Mouse (Mus musculus): ENCODE data around the gene Plekha7. TPM values are rescaled to one million over a fixed set of nuclear protein-coding genes. Genes with fewer than 3 reads are reported as not detected.

Plekha7 gene
- polyA plus RNA-seq, 1 experiment from 2014 or later: 20.8 TPM

DNA sequence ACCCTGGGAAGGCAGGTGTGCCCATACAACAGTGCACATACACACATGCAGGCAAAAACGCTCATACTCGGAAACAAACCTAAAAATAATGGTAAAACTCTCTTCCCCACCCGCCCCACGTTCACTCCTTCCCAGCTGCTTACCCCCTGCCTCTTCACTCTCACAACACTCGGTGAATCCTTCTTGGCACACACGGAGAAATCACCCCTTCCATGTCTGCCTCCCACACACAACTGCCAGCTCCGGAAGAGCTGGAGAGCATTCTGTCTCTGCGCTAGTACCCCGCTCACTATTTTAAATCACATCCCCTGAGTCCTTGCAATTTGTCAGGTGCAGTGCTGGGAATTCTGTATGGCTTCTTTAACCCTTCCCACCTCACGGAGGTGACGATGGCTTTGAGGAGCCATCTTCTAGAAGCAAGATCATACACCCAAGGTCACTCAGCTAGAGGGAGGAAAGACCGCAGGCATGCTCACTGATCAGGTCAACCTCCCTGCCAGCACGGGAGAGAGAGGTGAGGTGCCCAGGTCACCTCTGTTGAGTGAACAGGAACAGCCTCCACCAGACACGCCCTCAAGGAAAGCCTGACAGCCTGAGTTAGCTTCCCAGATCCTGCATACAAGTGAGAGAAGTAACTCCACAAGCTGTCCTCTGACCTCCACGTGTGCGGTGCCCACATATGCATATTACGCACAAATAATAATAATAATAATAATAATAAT, 49.6 kb downstream of the Plekha7 start:
- no peaks in the 10 kb centered on the region for H3K9me3 ChIP-seq
- H3K4me3 ChIP-seq: no peak overlapping the region
- no peaks in the 10 kb centered on the region for H3K27me3 ChIP-seq (ENCODE audit: insufficient read depth, poor library complexity, severe bottlenecking)
- no peaks in the 10 kb centered on the region for H3K36me3 ChIP-seq
- DNase-seq (ENCODE audit: low spot score): no peak
- H3K27ac ChIP-seq: no peak overlapping the region
- 89% methylated on average over 17 of the region's 17 CpGs for WGBS
- peaks cover 22% of the 10 kb centered on the region for H3K4me1 ChIP-seq (replicated peaks)

DNA sequence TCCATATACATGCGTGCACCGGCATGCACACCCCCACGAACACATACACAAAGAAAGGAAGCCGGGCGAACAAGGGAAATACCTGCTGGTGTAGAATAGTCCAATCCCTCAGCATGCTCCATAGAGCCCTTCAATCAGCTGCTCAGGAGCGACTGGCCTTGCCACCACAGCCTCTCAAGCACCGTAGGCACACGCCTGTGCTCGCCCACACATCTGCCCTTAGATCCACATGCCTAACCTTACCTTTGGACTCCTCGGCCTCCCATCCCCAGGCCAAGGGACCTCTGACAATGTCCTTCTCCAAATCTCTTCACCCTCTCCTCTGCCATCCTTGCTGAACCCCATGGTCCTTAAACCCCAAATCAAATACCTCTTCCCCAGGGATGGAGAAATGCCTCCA, 50.2 kb downstream of the Plekha7 start:
- Histone ChIP-seq H3K36me3 (no peaks in the 10 kb centered on the region), H3K9me3 (no peaks in the 10 kb centered on the region), H3K27ac (no peak overlapping the region), H3K4me3 (no peak overlapping the region), H3K27me3 (ENCODE audit: insufficient read depth, poor library complexity, severe bottlenecking) (no peaks in the 10 kb centered on the region), H3K4me1 (replicated peaks) (peaks cover 16% of the 10 kb centered on the region)
- no peak for DNase-seq (ENCODE audit: low spot score)
- 94% methylated on average over 10 of the region's 10 CpGs for WGBS

DNA sequence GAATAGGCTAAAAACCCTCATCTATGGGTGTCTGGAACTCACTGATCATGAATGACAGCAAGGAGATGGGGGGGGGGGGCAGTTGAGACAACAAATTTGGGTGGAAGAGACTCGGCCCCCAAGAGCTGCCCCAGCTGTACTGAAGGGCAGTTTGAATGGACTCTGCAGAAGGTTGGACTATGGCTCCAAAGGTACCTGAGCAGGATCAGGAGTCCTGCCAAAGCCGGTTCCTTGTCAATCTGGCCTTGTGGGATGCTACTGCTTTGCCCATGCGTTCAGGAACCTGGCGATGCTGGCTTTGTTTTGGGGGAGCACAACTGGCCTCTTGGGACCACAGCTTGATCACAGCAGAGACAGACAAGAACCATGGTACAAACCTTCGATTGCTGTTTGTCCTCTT, 52.5 kb downstream of the Plekha7 start:
- Histone ChIP-seq H3K4me1 (replicated peaks) (no peaks in the 10 kb centered on the region), H3K27me3 (ENCODE audit: insufficient read depth, poor library complexity, severe bottlenecking) (no peaks in the 10 kb centered on the region), H3K9me3 (no peaks in the 10 kb centered on the region), H3K27ac (no peak overlapping the region), H3K4me3 (no peak overlapping the region), H3K36me3 (no peaks in the 10 kb centered on the region)
- no peak for DNase-seq (ENCODE audit: low spot score)
- WGBS: 86% methylated on average over 5 of the region's 5 CpGs

DNA sequence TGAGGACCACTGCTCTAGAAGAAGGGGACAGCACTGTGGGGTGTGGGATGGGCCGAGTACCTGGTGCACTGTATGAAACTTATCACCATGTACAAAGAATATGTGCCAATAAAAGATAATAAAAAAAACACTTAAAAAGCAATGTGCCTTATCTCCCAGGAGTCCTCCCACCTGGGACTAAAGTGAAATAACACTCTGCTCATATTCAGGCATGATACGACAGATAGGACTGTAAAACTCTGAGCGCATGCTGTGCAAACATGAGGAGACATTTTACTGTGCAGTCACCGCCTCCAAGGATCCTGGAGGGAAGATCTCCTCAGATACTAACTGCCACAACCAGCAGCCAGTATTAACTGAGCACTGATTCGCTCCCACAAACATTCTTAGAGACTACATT, 53.5 kb downstream of the Plekha7 start:
- Histone ChIP-seq H3K4me3 (no peak overlapping the region), H3K4me1 (replicated peaks) (no peaks in the 10 kb centered on the region), H3K27me3 (ENCODE audit: insufficient read depth, poor library complexity, severe bottlenecking) (no peaks in the 10 kb centered on the region), H3K9me3 (no peaks in the 10 kb centered on the region), H3K27ac (no peak overlapping the region), H3K36me3 (no peaks in the 10 kb centered on the region)
- 95% methylated on average over 5 of the region's 5 CpGs for WGBS
- DNase-seq (ENCODE audit: low spot score): no peak

DNA sequence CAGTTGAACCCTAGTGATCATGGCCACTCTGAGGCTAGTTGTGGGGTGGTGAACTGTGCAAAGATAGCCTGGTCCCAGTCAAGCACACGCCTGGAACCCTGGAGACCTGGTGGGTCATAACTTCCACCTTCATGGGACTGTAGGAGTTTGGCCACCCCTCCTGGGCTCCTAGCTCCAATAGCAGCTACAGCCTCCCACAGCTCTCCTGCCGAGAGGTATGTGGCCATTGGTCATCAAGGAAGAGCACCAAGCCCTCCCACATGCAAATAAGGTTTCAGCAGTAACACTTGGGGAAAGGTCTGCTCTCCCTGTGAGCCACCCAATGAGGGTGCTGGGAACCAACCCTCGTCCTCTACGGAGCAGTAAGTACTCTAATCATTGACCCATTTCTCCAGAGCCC, 55.7 kb downstream of the Plekha7 start:
- Histone ChIP-seq H3K27ac (no peak overlapping the region), H3K4me3 (no peak overlapping the region), H3K9me3 (no peaks in the 10 kb centered on the region), H3K27me3 (ENCODE audit: insufficient read depth, poor library complexity, severe bottlenecking) (no peaks in the 10 kb centered on the region), H3K36me3 (peaks cover 4% of the 10 kb centered on the region; the same call in 1 of the 2 replicates), H3K4me1 (replicated peaks) (peaks cover 5% of the 10 kb centered on the region; the same call in 1 of the 2 replicates)
- no peak for DNase-seq (ENCODE audit: low spot score)
- WGBS: 86% methylated on average over 4 of the region's 4 CpGs

DNA sequence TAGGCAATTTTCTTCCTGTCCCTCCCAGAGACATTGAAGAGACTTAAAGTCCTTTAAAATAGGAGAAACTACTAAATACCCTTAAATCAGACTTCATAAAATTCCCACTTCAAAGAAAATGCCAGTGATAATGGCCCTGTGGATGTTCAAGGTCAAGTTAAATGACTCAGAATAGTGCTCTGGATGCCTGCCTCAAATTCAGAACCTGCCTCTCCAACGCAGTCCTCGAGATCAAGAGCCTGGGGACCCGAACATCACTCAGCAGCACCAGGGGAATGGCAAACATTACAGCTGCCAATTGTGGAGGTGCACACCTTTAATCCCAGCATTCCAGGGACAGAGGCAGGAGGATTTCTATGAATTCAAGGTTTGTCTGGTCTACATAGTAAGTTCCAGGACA, 56.7 kb downstream of the Plekha7 start:
- DNase-seq (ENCODE audit: low spot score): no peak
- peaks cover 14% of the 10 kb centered on the region for H3K4me1 ChIP-seq (replicated peaks)
- H3K9me3 ChIP-seq: no peaks in the 10 kb centered on the region
- H3K27me3 ChIP-seq (ENCODE audit: insufficient read depth, poor library complexity, severe bottlenecking): no peaks in the 10 kb centered on the region
- no peak overlapping the region for H3K27ac ChIP-seq
- H3K36me3 ChIP-seq: peaks cover 4% of the 10 kb centered on the region; the same call in 1 of the 2 replicates
- no peak overlapping the region for H3K4me3 ChIP-seq
- 86% methylated on average over 3 of the region's 3 CpGs for WGBS

DNA sequence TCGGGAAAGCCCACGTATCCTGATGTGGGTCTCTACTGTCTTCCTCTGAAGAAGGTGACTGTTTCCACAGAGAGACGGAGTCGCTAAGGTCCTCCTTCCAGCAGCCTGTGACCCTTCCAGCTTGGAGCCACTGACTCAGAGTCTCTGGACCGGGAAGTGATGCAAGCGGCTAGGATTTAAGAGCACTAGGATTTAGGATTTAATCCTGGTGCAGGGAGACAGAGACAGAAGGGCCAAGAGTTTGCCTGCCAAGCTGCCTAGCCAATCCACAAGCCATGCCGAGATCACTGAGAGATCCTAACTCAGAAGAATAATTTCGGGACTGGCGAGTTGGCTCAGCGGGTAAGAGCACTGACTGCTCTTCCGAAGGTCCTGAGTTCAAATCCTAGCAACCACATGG, 59.6 kb downstream of the Plekha7 start:
- no peak overlapping the region for H3K27ac ChIP-seq
- no peak for DNase-seq (ENCODE audit: low spot score)
- H3K9me3 ChIP-seq: no peaks in the 10 kb centered on the region
- 93% methylated on average over 11 of the region's 11 CpGs for WGBS
- H3K36me3 ChIP-seq: peaks cover 4% of the 10 kb centered on the region; the same call in 1 of the 2 replicates
- no peaks in the 10 kb centered on the region for H3K27me3 ChIP-seq (ENCODE audit: insufficient read depth, poor library complexity, severe bottlenecking)
- no peak overlapping the region for H3K4me3 ChIP-seq
- H3K4me1 ChIP-seq (replicated peaks): peaks cover 44% of the 10 kb centered on the region

DNA sequence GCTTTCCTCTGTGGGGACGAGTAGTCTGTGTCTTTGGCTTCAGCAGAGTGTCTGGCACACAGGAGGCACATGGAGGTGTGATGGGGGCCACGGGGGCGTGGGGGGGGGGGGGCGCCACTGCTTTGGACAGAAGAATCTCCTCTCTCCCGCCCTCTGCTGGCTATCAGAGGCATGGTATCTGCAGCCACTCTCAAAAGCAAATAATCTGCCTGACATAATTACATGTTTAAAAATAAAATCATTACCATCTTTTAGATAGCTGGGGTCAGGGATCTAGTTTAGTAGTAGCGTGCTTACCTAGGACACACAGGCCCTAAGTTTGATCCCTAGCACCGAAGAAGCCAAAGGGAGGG, 60.8 kb downstream of the Plekha7 start:
- peaks cover 4% of the 10 kb centered on the region; the same call in 1 of the 2 replicates for H3K36me3 ChIP-seq
- H3K9me3 ChIP-seq: no peaks in the 10 kb centered on the region
- H3K4me3 ChIP-seq: no peak overlapping the region
- H3K27ac ChIP-seq: 0 out of 2 replicates have a peak overlapping the region, but pooled peaks have one; percentile 45
- peak; percentile 48 for DNase-seq (ENCODE audit: low spot score)
- peaks cover 47% of the 10 kb centered on the region for H3K4me1 ChIP-seq (replicated peaks)
- H3K27me3 ChIP-seq (ENCODE audit: insufficient read depth, poor library complexity, severe bottlenecking): no peaks in the 10 kb centered on the region
- WGBS: 19% methylated on average over 6 of the region's 7 CpGs

DNA sequence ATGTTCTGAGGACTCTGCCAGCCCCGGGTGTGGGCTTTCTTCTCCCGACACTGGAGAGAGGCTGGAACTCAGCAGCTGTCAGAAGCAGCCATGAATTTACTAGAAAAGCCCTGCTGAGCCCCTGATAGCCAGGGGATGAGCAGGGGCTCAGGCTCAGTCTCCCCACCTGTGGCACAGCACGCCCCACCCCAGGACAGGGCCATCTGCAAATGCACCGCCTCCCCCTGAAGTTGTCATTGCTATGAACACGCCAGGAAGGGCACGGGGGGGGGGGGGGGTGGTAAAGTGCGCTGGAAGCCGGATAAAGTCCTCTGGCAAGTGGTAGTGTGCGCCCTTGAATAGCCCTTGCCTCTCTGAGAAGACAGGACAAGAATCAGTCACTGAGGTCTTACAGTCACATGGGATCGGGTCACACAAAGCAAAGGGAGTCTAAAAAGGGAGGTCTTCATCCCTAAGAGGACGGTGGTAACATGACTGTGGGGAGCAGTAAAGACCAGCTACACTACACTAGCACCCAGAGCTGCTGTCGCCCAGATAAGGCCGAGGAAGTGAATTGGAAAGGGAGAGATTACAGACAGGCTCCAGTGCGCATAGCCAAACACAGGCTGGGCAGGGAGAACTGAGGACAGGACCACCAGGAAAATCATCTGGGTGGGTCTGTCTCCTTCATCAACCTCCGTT, 61.3 kb downstream of the Plekha7 start:
- WGBS: 36% methylated on average over 15 of the region's 15 CpGs
- Histone ChIP-seq H3K9me3 (no peaks in the 10 kb centered on the region), H3K27me3 (ENCODE audit: insufficient read depth, poor library complexity, severe bottlenecking) (no peaks in the 10 kb centered on the region), H3K4me3 (peak overlapping the region; percentile 26; the same call in 1 of the 2 replicates), H3K36me3 (peaks cover 4% of the 10 kb centered on the region; the same call in 1 of the 2 replicates), H3K27ac (peak overlapping the region; percentile 45), H3K4me1 (replicated peaks) (peaks cover 49% of the 10 kb centered on the region)
- DNase-seq (ENCODE audit: low spot score): no peak

DNA sequence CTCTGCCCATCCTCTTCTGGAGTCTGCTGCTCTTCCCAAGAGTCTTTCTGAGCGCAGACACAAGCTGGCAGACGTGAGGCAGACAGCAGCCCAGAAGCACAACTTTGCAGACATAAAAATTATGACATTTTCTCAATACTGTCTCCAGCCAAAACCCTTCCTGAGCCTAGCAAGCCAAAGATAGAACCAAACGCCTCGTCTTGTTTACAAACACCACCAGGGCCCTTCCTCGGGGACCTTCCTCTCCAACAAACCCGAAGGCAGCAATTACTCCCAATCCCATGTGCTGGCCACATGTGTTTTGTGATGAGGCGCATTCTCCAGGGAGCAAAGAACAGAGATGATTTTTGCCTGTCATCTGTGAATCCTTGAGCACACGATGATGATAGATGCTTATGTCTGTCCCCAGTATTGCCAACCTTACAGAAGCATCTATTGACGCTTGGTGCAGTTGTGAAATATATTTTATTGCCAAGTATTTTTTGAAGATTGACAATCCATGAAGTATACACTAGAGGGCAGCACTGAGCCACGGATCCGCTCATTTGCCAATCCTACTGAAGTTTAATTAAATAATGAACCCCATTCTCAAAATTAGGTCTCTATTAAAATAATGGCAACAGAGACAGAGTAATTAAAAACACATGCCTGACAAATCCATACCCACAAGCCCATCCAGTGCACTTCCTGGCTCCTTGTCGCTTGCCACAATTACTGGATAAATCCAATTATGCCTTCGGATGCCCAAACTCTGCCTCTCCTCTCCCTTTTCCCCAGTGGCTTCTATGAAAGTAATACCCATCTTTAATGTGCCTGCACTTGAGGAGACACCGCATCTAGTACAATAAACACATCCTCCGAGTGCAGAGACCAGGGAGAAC, 62.1 kb downstream of the Plekha7 start:
- Histone ChIP-seq H3K27ac (peak overlapping the region; percentile 45), H3K36me3 (peaks cover 4% of the 10 kb centered on the region; the same call in 1 of the 2 replicates), H3K27me3 (ENCODE audit: insufficient read depth, poor library complexity, severe bottlenecking) (no peaks in the 10 kb centered on the region), H3K4me1 (replicated peaks) (peaks cover 57% of the 10 kb centered on the region), H3K9me3 (no peaks in the 10 kb centered on the region), H3K4me3 (peak overlapping the region; percentile 26; the same call in 1 of the 2 replicates)
- WGBS: 42% methylated on average over 15 of the region's 15 CpGs
- no peak for DNase-seq (ENCODE audit: low spot score)

DNA sequence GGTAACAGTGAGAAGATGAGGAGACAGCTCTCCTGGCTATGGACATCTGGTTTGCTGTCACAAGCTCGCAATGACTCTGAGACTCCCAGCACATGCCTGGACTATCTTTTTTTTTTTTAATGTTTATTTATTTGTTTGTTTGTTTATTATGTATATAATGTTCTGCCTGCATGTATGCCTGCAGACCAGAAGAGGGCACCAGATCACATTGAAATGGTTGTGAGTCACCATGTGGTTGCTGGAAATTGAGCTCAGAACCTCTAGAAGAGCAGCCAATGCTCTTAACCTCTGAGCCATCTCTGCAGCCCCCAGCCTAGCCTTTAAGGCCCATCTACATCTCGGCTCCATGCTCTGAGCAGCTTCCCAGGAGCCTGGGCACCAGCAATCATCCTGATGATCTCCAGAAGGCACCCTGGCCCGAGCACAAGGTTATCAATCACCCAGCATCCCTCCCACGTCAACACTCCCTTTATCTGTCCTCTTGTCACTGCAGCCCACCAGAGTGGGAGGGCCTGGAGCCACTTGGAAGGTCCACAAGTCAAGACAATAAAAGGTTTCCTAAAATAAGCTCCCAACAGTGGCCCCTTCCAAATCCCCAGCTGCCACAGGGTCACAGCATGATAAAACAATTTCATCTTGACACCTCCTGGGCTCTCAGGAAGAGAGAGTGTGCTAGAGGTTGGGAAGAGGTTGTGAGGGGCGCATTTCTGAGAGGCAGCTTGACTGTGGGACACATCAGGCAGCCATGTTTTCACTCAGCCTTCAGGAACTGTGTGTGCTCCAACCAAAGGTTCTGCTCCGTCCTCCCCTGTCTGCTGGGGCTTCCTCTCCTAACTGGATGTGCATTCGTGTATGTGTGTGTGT, 63.6 kb downstream of the Plekha7 start:
- Histone ChIP-seq H3K9me3 (no peaks in the 10 kb centered on the region), H3K4me1 (replicated peaks) (peaks cover 62% of the 10 kb centered on the region), H3K27me3 (ENCODE audit: insufficient read depth, poor library complexity, severe bottlenecking) (no peaks in the 10 kb centered on the region), H3K27ac (0 out of 2 replicates have a peak overlapping the region, but pooled peaks have one; percentile 20), H3K36me3 (peaks cover 4% of the 10 kb centered on the region; the same call in 1 of the 2 replicates), H3K4me3 (no peak overlapping the region)
- no peak for DNase-seq (ENCODE audit: low spot score)
- WGBS: 47% methylated on average over 7 of the region's 7 CpGs

DNA sequence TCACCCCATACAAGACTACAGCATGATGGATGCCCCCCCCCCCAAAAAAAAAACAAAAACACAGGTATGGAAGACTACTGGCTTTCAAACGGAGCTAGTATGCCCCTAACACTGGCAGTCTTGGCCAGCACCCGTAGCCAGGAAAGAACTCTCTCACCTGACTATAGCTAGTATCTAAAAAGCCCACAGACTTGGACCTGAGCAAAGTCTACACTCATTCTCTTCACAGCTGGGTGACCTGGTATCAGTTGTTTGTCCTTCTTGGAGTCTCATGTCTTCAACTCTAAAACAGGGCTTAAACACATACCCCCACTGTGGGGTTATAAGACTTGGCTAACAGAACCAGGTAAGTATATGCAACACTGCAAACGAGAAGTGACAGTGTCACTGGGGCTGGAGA, 65.4 kb downstream of the Plekha7 start:
- peaks cover 72% of the 10 kb centered on the region for H3K4me1 ChIP-seq (replicated peaks)
- peaks cover 13% of the 10 kb centered on the region for H3K27me3 ChIP-seq (ENCODE audit: insufficient read depth, poor library complexity, severe bottlenecking)
- H3K9me3 ChIP-seq: no peaks in the 10 kb centered on the region
- 85% methylated on average over 3 of the region's 3 CpGs for WGBS
- H3K36me3 ChIP-seq: no peaks in the 10 kb centered on the region
- no peak overlapping the region for H3K27ac ChIP-seq
- no peak overlapping the region for H3K4me3 ChIP-seq
- DNase-seq (ENCODE audit: low spot score): no peak

All from hindbrain, embryonic 10.5 days (tissue).